Mouse (Mus musculus) spleen, adult 18-20 months (tissue): ENCODE data around the gene Mcm2.

Experiments
- DNase-seq, 2 experiments: peaks; one replicate each; pipeline ENCODE4 v3.0.0; 2022; ENCODE audit warnings: mixed read lengths in 2 of 2

Mcm2 gene

GRCm38 (mm10) chr6:88925640-88926205, 27.1 kb upstream of the Mcm2 start:
- no peak for DNase-seq

- DNase-seq: no peak
These were observed 26.1 kb upstream of the Mcm2 start for GRCm38 (mm10) chr6:88924502-88925275.

GRCm38 (mm10) chr6:88918802-88919201, 20.2 kb upstream of the Mcm2 start:
- no peak for DNase-seq

GRCm38 (mm10) chr6:88916153-88916552, 17.6 kb upstream of the Mcm2 start:
- DNase-seq: peak in 1 of 2 experiments; percentile 21

- no peak for DNase-seq
These were observed 16.9 kb upstream of the Mcm2 start for GRCm38 (mm10) chr6:88915510-88915909.

- DNase-seq: no peak
These were observed 16.2 kb upstream of the Mcm2 start for GRCm38 (mm10) chr6:88914799-88915198.

GRCm38 (mm10) chr6:88913440-88913839, 14.9 kb upstream of the Mcm2 start:
- no peak for DNase-seq

- DNase-seq: no peak
These were observed 14.4 kb upstream of the Mcm2 start for GRCm38 (mm10) chr6:88913022-88913421.

GRCm38 (mm10) chr6:88909151-88909550, 10.6 kb upstream of the Mcm2 start:
- DNase-seq: no peak

GRCm38 (mm10) chr6:88906369-88907108, 8.0 kb upstream of the Mcm2 start:
- peak in 1 of 2 experiments; percentile 33 for DNase-seq

GRCm38 (mm10) chr6:88905042-88905441, 6.5 kb upstream of the Mcm2 start:
- peak in 1 of 2 experiments; percentile 2 for DNase-seq

- DNase-seq: peak in 1 of 2 experiments; percentile 3
These were observed 5.9 kb upstream of the Mcm2 start for GRCm38 (mm10) chr6:88904456-88904974.

- DNase-seq: peak in 1 of 2 experiments; percentile 3
These were observed 5.1 kb upstream of the Mcm2 start for GRCm38 (mm10) chr6:88903708-88904107.

- peak; percentile 85 to 87 for DNase-seq
These were observed 3.6 kb upstream of the Mcm2 start, which contains the start of gene Tpra1 for GRCm38 (mm10) chr6:88901947-88902820. Gene Tpra1 (plus strand): TSS chr6:88902251.

- no peak for DNase-seq
These were observed 2.9 kb upstream of the Mcm2 start for GRCm38 (mm10) chr6:88901471-88901870.

GRCm38 (mm10) chr6:88899628-88900027, 1.0 kb upstream of the Mcm2 start:
- DNase-seq: no peak

GRCm38 (mm10) chr6:88899086-88899485, 506 bp upstream of the Mcm2 start:
- DNase-seq: no peak

GRCm38 (mm10) chr6:88897246-88897645, 1.3 kb downstream of the Mcm2 start:
- no peak for DNase-seq

- DNase-seq: no peak
These were observed 2.6 kb downstream of the Mcm2 start for GRCm38 (mm10) chr6:88895943-88896342.

- DNase-seq: peak in 1 of 2 experiments; percentile 64
These were observed 5.0 kb downstream of the Mcm2 start for GRCm38 (mm10) chr6:88893559-88893958.

- no peak for DNase-seq
These were observed 7.7 kb downstream of the Mcm2 start for GRCm38 (mm10) chr6:88890832-88891231.

GRCm38 (mm10) chr6:88889410-88890042, 9.1 kb downstream of the Mcm2 start:
- no peak for DNase-seq
